Comparison of ENCODE assay signal across 8 mouse cellular contexts in the genomic region with DNA sequence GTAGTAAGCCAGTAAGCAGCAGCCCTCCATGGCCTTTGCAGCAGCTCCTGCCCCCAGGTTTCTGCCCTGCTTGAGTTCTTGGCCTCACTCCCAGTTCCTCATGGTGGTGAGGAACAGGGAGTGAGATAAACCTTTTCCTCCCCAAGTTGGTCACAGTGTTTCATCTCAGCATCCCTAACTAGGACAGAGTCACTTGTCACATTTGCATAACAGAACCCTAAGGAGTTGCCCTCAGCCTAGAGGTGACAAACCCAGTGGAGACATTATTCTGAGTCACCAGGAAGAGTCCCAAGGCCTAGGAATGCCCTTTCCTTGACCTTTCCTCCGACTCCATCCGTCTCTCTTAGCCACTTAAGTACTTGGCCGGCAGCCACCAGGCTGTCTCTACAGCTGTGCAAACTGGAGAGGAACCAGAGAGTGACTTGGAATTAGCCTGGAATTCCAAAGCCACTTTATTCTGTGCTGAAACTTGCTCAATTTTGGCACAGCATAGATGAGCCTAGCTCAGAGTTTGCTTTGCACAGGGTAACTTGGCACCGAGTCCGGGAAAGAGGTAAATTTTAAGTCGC.
DNase-seq lines count a peak whose midpoint lies in the region; ATAC-seq and TF ChIP-seq lines count a peak whose summit lies in the region.

No protein-coding gene starts in this region.

- ATAC-seq in liver, embryonic 12.5 days = no peak
- peak; percentile 49; the same call in 1 of the 2 replicates for ATAC-seq in intestine, postnatal 0 days
- no peak for ATAC-seq in megakaryocyte-erythroid progenitor cell, adult 5-6 weeks (replicated peaks; ENCODE audit: low FRiP score, low TSS enrichment, poor library complexity, severe bottlenecking)

- 58% methylated on average over 6 of the region's 6 CpGs for WGBS in liver, embryonic 12.5 days (ENCODE audit: insufficient replicate concordance)
- WGBS in intestine, postnatal 0 days = 29% methylated on average over 6 of the region's 6 CpGs

- no peaks in the 10 kb centered on the region for H3K9me3 ChIP-seq in liver, embryonic 12.5 days (replicated peaks)
- no peaks in the 10 kb centered on the region for H3K9me3 ChIP-seq in intestine, postnatal 0 days (ENCODE audit: control insufficient read depth)

- TF ChIP-seq CTCF in intestine, postnatal 0 days (IDR thresholded peaks at IDR 0.05; ENCODE audit: low read depth) = no peak

- H3K9ac ChIP-seq in liver, embryonic 12.5 days = no peak overlapping the region
- no peak overlapping the region for H3K9ac ChIP-seq in intestine, postnatal 0 days (ENCODE audit: low read depth, low read length)

- H3K4me2 ChIP-seq in liver, embryonic 12.5 days = no peak overlapping the region
- H3K4me2 ChIP-seq in intestine, postnatal 0 days (replicated peaks; ENCODE audit: low read depth) = no peak overlapping the region

- H3K4me3 ChIP-seq in liver, embryonic 12.5 days = no peak overlapping the region
- H3K4me3 ChIP-seq in intestine, postnatal 0 days (ENCODE audit: low read depth, low read length) = no peak overlapping the region

- no peaks in the 10 kb centered on the region for H3K36me3 ChIP-seq in liver, embryonic 12.5 days
- no peaks in the 10 kb centered on the region for H3K36me3 ChIP-seq in intestine, postnatal 0 days (ENCODE audit: control insufficient read depth, insufficient read depth)

- DNase-seq in liver = peak; percentile 34
- DNase-seq in cerebellum, postnatal 36 days = peak; percentile 14 to 22
- peak; percentile 79 for DNase-seq in gastrocnemius, postnatal 25 days
- DNase-seq in left cerebral cortex, postnatal 4 days = peak; percentile 39
- peak; percentile 55 for DNase-seq in ovary, postnatal 36 days (ENCODE audit: low spot score)

- no peak overlapping the region for H3K27ac ChIP-seq in liver, embryonic 12.5 days
- no peak overlapping the region for H3K27ac ChIP-seq in intestine, postnatal 0 days (ENCODE audit: low read depth, low read length)

- intact Hi-C loops in left cerebral cortex, postnatal 4 days (cut with DNase I) = no loop called here

- H3K4me1 ChIP-seq in liver, embryonic 12.5 days = no peaks in the 10 kb centered on the region
- H3K4me1 ChIP-seq in intestine, postnatal 0 days (replicated peaks; ENCODE audit: control insufficient read depth, insufficient read depth, low read length) = no peaks in the 10 kb centered on the region

- H3K27me3 ChIP-seq in liver, embryonic 12.5 days (replicated peaks) = no peaks in the 10 kb centered on the region
- H3K27me3 ChIP-seq in intestine, postnatal 0 days (replicated peaks; ENCODE audit: control insufficient read depth, insufficient read depth, low read length) = no peaks in the 10 kb centered on the region

Comparison
In these comparisons a context has a peak if more than half of its experiments do, and no peak if none do; other contexts are left out.
1. DNase-seq: peak in every context shown above with its lines; median percentile 79 in gastrocnemius, postnatal 25 days; 55 in ovary, postnatal 36 days; 39 in left cerebral cortex, postnatal 4 days; 34 in liver; 18 in cerebellum, postnatal 36 days.